Mouse (Mus musculus): ENCODE data around the gene Gm13199. TPM values are rescaled to one million over a fixed set of nuclear protein-coding genes. Genes with fewer than 3 reads are reported as not detected.

Gene Gm13199
- total RNA-seq, 4 experiments from 2014 or later: 0.50 TPM; not detected in 3

- no peak for DNase-seq (ENCODE audit: low spot score)
These were observed 40.3 kb downstream of the Gm13199 start for GRCm38 (mm10) chr2:5822449-5822848.

GRCm38 (mm10) chr2:5821264-5821663 is 41.5 kb downstream of the Gm13199 start:
- DNase-seq (ENCODE audit: low spot score): no peak

Other genes with a start within 250 kb of the Gm13199 start
- 1 to 10 TPM; 3.6 to 5.0 (median 4.3) TPM for gene Camk1d, start 148.4 kb downstream of the Gm13199 start, total RNA-seq (2022)
- 10 to 100 TPM; 10.5 to 13.6 (median 11.3) TPM for gene Nudt5, start 17.9 kb downstream of the Gm13199 start, total RNA-seq (2022)
- gene Cdc123, start 17.8 kb downstream of the Gm13199 start, total RNA-seq (2022): 10 to 100 TPM; 77.9 to 91.8 (median 85.9) TPM
- 10 to 100 TPM; 11.9 to 14.3 (median 14.1) TPM for gene Sec61a2, start 32.5 kb upstream of the Gm13199 start, total RNA-seq (2022)
- gene Dhtkd1, start 79.9 kb upstream of the Gm13199 start, total RNA-seq (2022): 1 to 10 TPM; 3.7 to 9.4 (median 4.0) TPM
- 10 to 100 TPM; 18.6 to 20.6 (median 19.1) TPM for gene Upf2, start 88.5 kb upstream of the Gm13199 start, total RNA-seq (2022)